Mouse (Mus musculus) embryonic facial prominence, embryonic 15.5 days (tissue): ENCODE results near the gene Tmem246. TPM values are rescaled to one million over a fixed set of nuclear protein-coding genes. Genes with fewer than 3 reads are reported as not detected.

Experiments
- ATAC-seq: fragments of 200-750 bp; cut with Nextera tagmentation; 2 replicates; pipeline ENCODE4 v1.8.0; 2017; ENCODE audit warnings: low read depth, moderate TSS enrichment; ENCODE audit not compliant: insufficient number of reproducible peaks, low FRiP score, low TSS enrichment
- H3K27ac ChIP-seq: fragments of 300-500 bp; sonication (generic); replicated peaks from 2 replicates; pipeline ENCODE4 v1.5.1; 2015; ENCODE audit warnings: mild to moderate bottlenecking, inconsistent platforms
- H3K27me3 ChIP-seq: fragments of 300-500 bp; sonication (generic); 2 replicates; pipeline ENCODE4 v1.6.1; 2015; ENCODE audit warnings: inconsistent platforms
- H3K36me3 ChIP-seq: fragments of 300-500 bp; sonication (generic); 2 replicates; pipeline ENCODE4 v1.6.1; 2015; ENCODE audit warnings: mild to moderate bottlenecking, inconsistent platforms
- H3K4me1 ChIP-seq: fragments of 300-500 bp; sonication (generic); 2 replicates; pipeline ENCODE4 v1.6.1; 2015; ENCODE audit warnings: inconsistent platforms
- H3K4me2 ChIP-seq: fragments of 300-500 bp; sonication (generic); replicated peaks from 2 replicates; pipeline ENCODE4 v1.6.1; 2015; ENCODE audit warnings: mild to moderate bottlenecking, inconsistent platforms
- H3K4me3 ChIP-seq: fragments of 300-500 bp; sonication (generic); replicated peaks from 2 replicates; pipeline ENCODE4 v1.5.1; 2015; ENCODE audit warnings: mild to moderate bottlenecking, inconsistent platforms
- H3K9ac ChIP-seq: fragments of 300-500 bp; sonication (generic); 2 replicates; pipeline ENCODE4 v1.6.1; 2015; ENCODE audit warnings: inconsistent platforms
- H3K9me3 ChIP-seq: fragments of 300-500 bp; sonication (generic); replicated peaks from 2 replicates; pipeline ENCODE4 v1.6.1; 2016; ENCODE audit warnings: inconsistent platforms
- WGBS: fragments of 180-500 bp; shearing (Covaris S2); methylation state at CpG from one replicate; pipeline ENCODE4 v1.1.7; 2015; 5-methylcytosine and 5-hydroxymethylcytosine counted together
- polyA plus RNA-seq: library from polyadenylated mRNA; unstranded; fragments of >200 nt; fragmentation: Nextera tagmentation; extraction: Ambion mirVana; gene quantifications from 2 replicates; pipeline ENCODE4 v1.2.1, GENCODE M21; 2015

Gene Tmem246
- polyA plus RNA-seq, 1 experiment from 2014 or later = 35.7 TPM

GRCm38 (mm10) chr4:49539665-49540064, 58.0 kb downstream of the Tmem246 start:
- Histone ChIP-seq H3K4me3 (no peak overlapping the region), H3K27me3 (no peaks in the 10 kb centered on the region), H3K4me2 (no peak overlapping the region), H3K4me1 (no peaks in the 10 kb centered on the region), H3K36me3 (no peaks in the 10 kb centered on the region), H3K9ac (no peak overlapping the region), H3K9me3 (no peaks in the 10 kb centered on the region), H3K27ac (no peak overlapping the region)
- no peak for ATAC-seq
- 57% methylated on average over 6 of the region's 6 CpGs for WGBS

- H3K9ac ChIP-seq = no peak overlapping the region
- no peaks in the 10 kb centered on the region for H3K27me3 ChIP-seq
- no peak overlapping the region for H3K4me3 ChIP-seq
- H3K36me3 ChIP-seq = 0 out of 2 replicates have a peak, but pooled peaks cover 6% of the 10 kb centered on the region
- 82% methylated on average over 4 of the region's 4 CpGs for WGBS
- no peak overlapping the region for H3K27ac ChIP-seq
- H3K4me2 ChIP-seq = no peak overlapping the region
- no peaks in the 10 kb centered on the region for H3K9me3 ChIP-seq
- ATAC-seq = no peak
- no peaks in the 10 kb centered on the region for H3K4me1 ChIP-seq
Measured at GRCm38 (mm10) chr4:49536671-49537070, 61.0 kb downstream of the Tmem246 start.

- WGBS = 93% methylated on average over 4 of the region's 4 CpGs
- peaks cover 10% of the 10 kb centered on the region for H3K36me3 ChIP-seq
- H3K4me2 ChIP-seq = no peak overlapping the region
- H3K4me1 ChIP-seq = no peaks in the 10 kb centered on the region
- 0 out of 2 replicates have a peak, but pooled peaks cover under 1% of the 10 kb centered on the region for H3K9me3 ChIP-seq
- H3K27me3 ChIP-seq = no peaks in the 10 kb centered on the region
- no peak overlapping the region for H3K9ac ChIP-seq
- no peak overlapping the region for H3K27ac ChIP-seq
- no peak overlapping the region for H3K4me3 ChIP-seq
- no peak for ATAC-seq
Measured at GRCm38 (mm10) chr4:49535675-49536294, 61.9 kb downstream of the Tmem246 start.

GRCm38 (mm10) chr4:49535036-49535435, 62.6 kb downstream of the Tmem246 start:
- Histone ChIP-seq H3K4me2 (no peak overlapping the region), H3K9me3 (peaks cover 8% of the 10 kb centered on the region; the same call in 1 of the 2 replicates), H3K9ac (no peak overlapping the region), H3K27ac (no peak overlapping the region), H3K36me3 (peaks cover 18% of the 10 kb centered on the region), H3K4me1 (no peaks in the 10 kb centered on the region), H3K27me3 (no peaks in the 10 kb centered on the region), H3K4me3 (no peak overlapping the region)
- WGBS = 89% methylated on average over 3 of the region's 3 CpGs
- ATAC-seq = no peak

Other genes with a start within 250 kb of the Tmem246 start
- not detected in 2 replicates for gene Acnat2, start 189.7 kb downstream of the Tmem246 start, polyA plus RNA-seq
- gene Acnat1, start 124.0 kb downstream of the Tmem246 start, polyA plus RNA-seq = 0.15 and 0.45 TPM in 2 replicates
- gene Baat, start 91.3 kb downstream of the Tmem246 start, polyA plus RNA-seq = 0.22 TPM in 1 of 2 replicates, not detected in the other
- gene Mrpl50, start 76.8 kb downstream of the Tmem246 start, polyA plus RNA-seq = 66.4 and 68.9 TPM in 2 replicates
- 7.5 TPM in 2 replicates for gene Zfp189, start 76.7 kb downstream of the Tmem246 start, polyA plus RNA-seq
- gene Aldob, start 48.3 kb downstream of the Tmem246 start, polyA plus RNA-seq = 0.08 and 0.23 TPM in 2 replicates
- 37.7 and 43.1 TPM in 2 replicates for gene Rnf20, start 34.1 kb upstream of the Tmem246 start, polyA plus RNA-seq
- 0.05 and 0.07 TPM in 2 replicates for gene Ppp3r2, start 84.1 kb upstream of the Tmem246 start, polyA plus RNA-seq
- 2.0 TPM in 2 replicates for gene Grin3a, start 247.9 kb upstream of the Tmem246 start, polyA plus RNA-seq